Mouse (Mus musculus): Measurements from ENCODE around the gene Pip4p1.
"Not testable (repeated sequence)": the region's sequence is repeated elsewhere in the genome, so short reads cannot be mapped to it uniquely, and the experiment has no call there.

Gene Pip4p1

DNA sequence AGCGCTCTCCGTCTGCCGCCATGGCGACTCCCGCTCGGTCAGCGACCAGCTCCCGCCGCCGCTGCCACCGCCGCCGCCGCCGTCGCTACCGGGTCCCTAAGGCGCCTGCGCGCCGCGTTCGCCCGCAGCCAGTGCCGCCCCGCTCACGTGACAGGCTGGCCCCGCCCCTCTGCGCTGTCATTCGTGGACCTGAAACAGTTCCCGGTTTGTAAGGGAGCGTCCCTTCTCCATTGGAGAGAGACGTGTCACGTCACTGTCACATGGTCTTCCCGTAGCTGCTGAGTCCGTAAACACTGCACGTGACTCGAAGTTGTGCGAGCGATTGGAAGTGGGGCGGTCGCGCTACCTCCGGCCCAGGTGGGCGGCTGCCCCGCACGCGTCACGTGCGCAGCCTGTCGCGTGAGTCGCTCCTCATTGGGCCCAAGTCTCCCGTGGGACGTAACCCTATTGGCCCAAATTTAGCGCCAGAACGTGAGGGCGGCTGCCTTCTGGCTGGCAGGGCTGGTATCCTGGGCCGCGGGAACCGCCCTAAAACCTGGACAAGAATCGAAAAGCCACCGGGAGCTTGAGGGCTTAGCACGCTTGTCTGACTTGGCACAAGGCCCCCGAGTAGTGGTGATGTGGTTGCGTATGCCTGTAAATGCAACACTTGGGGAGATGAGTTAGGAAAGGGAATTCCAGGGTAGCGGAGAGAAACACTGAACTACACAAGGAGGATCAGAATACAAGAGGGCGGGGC, at the start of gene Pip4p1, which contains the start of gene Pnp:
Gene Pip4p1 (minus strand): TSS at position 103 of the 739 bp plus-strand sequence.
Gene Pnp (plus strand): TSS at position 329 of the 739 bp plus-strand sequence.
- DNase-seq (ENCODE audit: low read depth, low spot score) = peak; percentile 100
- H3K36me3 ChIP-seq (ENCODE audit: control insufficient read depth, insufficient read depth, low read length, poor library complexity, severe bottlenecking) = peaks cover 15% of the 10 kb centered on the region
- no peaks in the 10 kb centered on the region for H3K27me3 ChIP-seq (ENCODE audit: control insufficient read depth, insufficient read depth, low read length, poor library complexity, severe bottlenecking)

GRCm38 (mm10) chr14:50979631-50980030, 49.0 kb upstream of the Pip4p1 start:
- H3K36me3 ChIP-seq (ENCODE audit: control insufficient read depth, insufficient read depth, low read length, poor library complexity, severe bottlenecking) = no peaks in the 10 kb centered on the region
- no peak for DNase-seq (ENCODE audit: low read depth, low spot score)
- no peaks in the 10 kb centered on the region for H3K27me3 ChIP-seq (ENCODE audit: control insufficient read depth, insufficient read depth, low read length, poor library complexity, severe bottlenecking)

- peak; percentile 16 for DNase-seq (ENCODE audit: low read depth, low spot score)
- H3K27me3 ChIP-seq (ENCODE audit: control insufficient read depth, insufficient read depth, low read length, poor library complexity, severe bottlenecking); H3K36me3 ChIP-seq (ENCODE audit: control insufficient read depth, insufficient read depth, low read length, poor library complexity, severe bottlenecking): not testable (repeated sequence)
These were observed 47.8 kb upstream of the Pip4p1 start for GRCm38 (mm10) chr14:50978451-50978850.

DNA sequence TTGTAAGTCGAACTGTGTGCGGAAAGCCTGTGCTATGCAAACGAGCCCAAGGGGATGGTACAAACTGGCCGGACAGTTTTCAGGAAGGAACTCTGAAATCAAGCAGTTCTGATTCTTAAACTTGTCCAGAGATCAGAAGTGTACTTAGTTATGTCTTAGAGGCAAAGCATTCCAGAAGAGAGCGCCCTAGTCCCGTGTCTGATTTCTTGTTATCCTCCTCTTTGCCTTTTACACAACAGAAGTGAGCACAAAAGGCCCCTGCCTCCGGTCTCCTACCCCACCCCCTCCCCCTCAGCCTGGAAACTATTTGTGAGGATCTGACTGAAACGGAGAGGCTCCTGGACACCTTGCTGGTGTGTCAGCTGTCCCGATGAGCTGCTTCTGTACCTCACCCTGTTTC, 46.0 kb upstream of the Pip4p1 start:
- peak; percentile 41 for DNase-seq (ENCODE audit: low read depth, low spot score)
- Histone ChIP-seq H3K36me3 (ENCODE audit: control insufficient read depth, insufficient read depth, low read length, poor library complexity, severe bottlenecking) (no peaks in the 10 kb centered on the region), H3K27me3 (ENCODE audit: control insufficient read depth, insufficient read depth, low read length, poor library complexity, severe bottlenecking) (no peaks in the 10 kb centered on the region)

- H3K27me3 ChIP-seq (ENCODE audit: control insufficient read depth, insufficient read depth, low read length, poor library complexity, severe bottlenecking) = no peaks in the 10 kb centered on the region
- DNase-seq (ENCODE audit: low read depth, low spot score) = no peak
These were observed 44.3 kb upstream of the Pip4p1 start for GRCm38 (mm10) chr14:50975001-50975400.

GRCm38 (mm10) chr14:50973700-50974099, 43.0 kb upstream of the Pip4p1 start:
- no peak for DNase-seq (ENCODE audit: low read depth, low spot score)
- Histone ChIP-seq H3K36me3 (ENCODE audit: control insufficient read depth, insufficient read depth, low read length, poor library complexity, severe bottlenecking) (no peaks in the 10 kb centered on the region), H3K27me3 (ENCODE audit: control insufficient read depth, insufficient read depth, low read length, poor library complexity, severe bottlenecking) (no peaks in the 10 kb centered on the region)

More at GRCm38 (mm10) chr14:50975001-50975400, 44.3 kb upstream of the Pip4p1 start:
- H3K36me3 ChIP-seq (ENCODE audit: control insufficient read depth, insufficient read depth, low read length, poor library complexity, severe bottlenecking) = no peaks in the 10 kb centered on the region

DNA sequence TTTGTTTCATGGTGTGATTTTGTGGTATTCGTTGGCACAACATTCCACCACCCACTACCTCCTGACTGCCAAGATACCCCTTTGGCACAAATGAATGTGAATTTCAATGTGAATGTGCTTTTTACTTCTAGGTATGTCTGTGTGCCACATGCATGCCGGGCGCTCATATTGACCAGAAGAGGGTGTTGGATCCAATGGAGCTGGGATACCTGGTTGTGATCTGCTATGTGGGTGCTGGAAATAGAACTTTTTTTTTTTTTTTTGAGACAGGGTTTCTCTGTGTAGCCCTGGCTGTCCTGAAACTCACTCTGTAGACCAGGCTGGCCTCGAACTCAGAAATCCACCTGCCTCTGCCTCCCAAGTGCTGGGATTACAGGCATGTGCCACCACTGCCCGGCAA, 42.4 kb upstream of the Pip4p1 start:
- not testable (repeated sequence) for H3K27me3 ChIP-seq (ENCODE audit: control insufficient read depth, insufficient read depth, low read length, poor library complexity, severe bottlenecking); H3K36me3 ChIP-seq (ENCODE audit: control insufficient read depth, insufficient read depth, low read length, poor library complexity, severe bottlenecking); DNase-seq (ENCODE audit: low read depth, low spot score)

- DNase-seq (ENCODE audit: low read depth, low spot score) = peak; percentile 26
- H3K36me3 ChIP-seq (ENCODE audit: control insufficient read depth, insufficient read depth, low read length, poor library complexity, severe bottlenecking) = no peaks in the 10 kb centered on the region
- H3K27me3 ChIP-seq (ENCODE audit: control insufficient read depth, insufficient read depth, low read length, poor library complexity, severe bottlenecking) = no peaks in the 10 kb centered on the region
These were observed 40.2 kb upstream of the Pip4p1 start for GRCm38 (mm10) chr14:50970822-50971221.

- H3K36me3 ChIP-seq (ENCODE audit: control insufficient read depth, insufficient read depth, low read length, poor library complexity, severe bottlenecking) = no peaks in the 10 kb centered on the region
- DNase-seq (ENCODE audit: low read depth, low spot score) = no peak
- no peaks in the 10 kb centered on the region for H3K27me3 ChIP-seq (ENCODE audit: control insufficient read depth, insufficient read depth, low read length, poor library complexity, severe bottlenecking)
These were observed 39.2 kb upstream of the Pip4p1 start for GRCm38 (mm10) chr14:50969558-50970544.

GRCm38 (mm10) chr14:50969041-50969440, 38.4 kb upstream of the Pip4p1 start:
- Histone ChIP-seq H3K27me3 (ENCODE audit: control insufficient read depth, insufficient read depth, low read length, poor library complexity, severe bottlenecking) (no peaks in the 10 kb centered on the region), H3K36me3 (ENCODE audit: control insufficient read depth, insufficient read depth, low read length, poor library complexity, severe bottlenecking) (no peaks in the 10 kb centered on the region)
- no peak for DNase-seq (ENCODE audit: low read depth, low spot score)

DNA sequence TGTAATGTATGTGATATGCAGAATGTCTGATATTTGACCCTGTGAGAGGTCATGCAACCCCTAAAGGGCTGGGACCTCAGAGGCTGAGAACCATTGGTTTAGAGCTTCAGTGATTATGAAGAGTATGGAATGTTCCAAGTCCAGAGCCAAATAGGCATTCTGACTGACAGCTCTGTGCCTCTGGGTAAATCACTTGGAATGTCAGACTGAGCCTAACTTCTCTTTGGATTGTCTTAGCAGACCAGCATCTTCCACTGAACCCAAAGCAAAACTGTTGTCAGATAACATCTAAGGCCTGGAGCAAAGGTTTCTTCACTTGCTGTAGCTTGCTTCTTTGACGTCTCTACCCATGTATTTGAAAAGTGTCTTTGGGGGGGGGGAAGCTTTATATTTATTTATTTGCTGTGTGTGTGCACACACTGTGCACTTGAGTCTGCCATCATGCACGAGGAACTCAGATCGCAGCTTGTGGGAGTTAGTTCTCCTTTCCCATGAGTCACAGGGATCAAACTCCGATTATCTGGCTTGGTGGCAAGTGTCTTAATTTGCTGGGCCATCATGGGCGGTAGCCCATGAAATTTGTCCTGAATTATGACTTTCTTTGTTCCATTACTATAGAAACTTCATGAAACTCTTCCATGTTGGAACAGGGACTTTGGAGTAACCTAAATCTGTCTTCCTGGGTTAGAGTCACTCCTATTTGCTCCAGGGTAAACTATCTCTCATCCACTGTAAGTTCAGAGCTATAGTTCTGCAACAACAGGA, 37.7 kb upstream of the Pip4p1 start:
- Histone ChIP-seq H3K36me3 (ENCODE audit: control insufficient read depth, insufficient read depth, low read length, poor library complexity, severe bottlenecking) (no peaks in the 10 kb centered on the region), H3K27me3 (ENCODE audit: control insufficient read depth, insufficient read depth, low read length, poor library complexity, severe bottlenecking) (no peaks in the 10 kb centered on the region)
- DNase-seq (ENCODE audit: low read depth, low spot score) = no peak

DNA sequence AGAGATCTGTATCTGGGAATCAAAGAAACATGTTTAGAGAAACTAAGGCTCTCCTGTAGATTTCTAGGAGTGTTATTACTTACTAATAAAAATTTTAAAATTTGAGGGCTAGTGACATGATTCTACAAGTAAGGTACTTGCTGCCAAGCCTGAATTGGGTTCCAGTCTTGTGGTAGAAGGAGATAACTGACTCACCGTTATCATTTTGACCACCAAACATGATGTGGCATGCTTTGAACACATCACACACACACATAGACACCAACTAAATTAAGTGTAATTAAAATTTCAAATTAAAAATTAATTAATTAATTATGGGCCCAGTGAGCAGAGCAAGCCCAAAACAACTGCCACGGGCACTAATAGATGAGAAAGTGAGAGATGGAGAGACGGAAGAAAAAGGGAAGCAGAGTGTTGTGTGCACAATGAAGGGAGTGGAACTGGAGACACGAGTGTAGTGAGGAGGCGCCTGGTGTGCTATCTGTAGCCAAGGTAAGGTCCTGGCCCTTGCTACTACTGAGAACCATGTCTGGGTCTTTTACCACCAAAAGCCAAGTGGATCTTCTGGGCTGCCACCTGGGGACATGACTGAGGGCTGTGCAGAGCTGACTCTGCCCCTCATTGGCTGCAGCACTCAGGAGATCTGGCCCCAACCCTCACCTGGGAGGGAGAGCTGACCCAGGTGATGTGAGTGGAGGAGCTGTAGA, 27.8 kb upstream of the Pip4p1 start:
- DNase-seq (ENCODE audit: low read depth, low spot score); H3K36me3 ChIP-seq (ENCODE audit: control insufficient read depth, insufficient read depth, low read length, poor library complexity, severe bottlenecking); H3K27me3 ChIP-seq (ENCODE audit: control insufficient read depth, insufficient read depth, low read length, poor library complexity, severe bottlenecking): not testable (repeated sequence)

DNA sequence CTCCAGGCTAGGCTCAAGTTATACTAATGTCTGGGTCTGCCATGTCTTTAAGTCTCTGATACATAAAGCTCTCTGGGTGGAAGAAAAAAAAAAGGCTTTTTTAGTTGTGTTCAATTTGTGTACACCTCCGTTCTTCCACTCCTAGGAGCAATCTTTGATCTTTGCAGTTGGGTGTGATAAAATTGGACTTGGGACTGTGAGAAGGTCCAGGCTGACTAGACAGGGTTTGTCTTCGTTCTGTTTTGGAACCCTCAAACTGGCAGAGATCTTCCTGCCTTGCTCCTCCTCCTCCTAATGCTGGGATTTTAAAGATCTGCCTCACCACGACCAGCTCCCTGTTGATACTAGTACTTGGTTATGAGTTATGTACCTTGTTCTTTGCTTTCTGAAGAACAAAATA, 26.5 kb upstream of the Pip4p1 start:
- not testable (repeated sequence) for H3K27me3 ChIP-seq (ENCODE audit: control insufficient read depth, insufficient read depth, low read length, poor library complexity, severe bottlenecking); H3K36me3 ChIP-seq (ENCODE audit: control insufficient read depth, insufficient read depth, low read length, poor library complexity, severe bottlenecking); DNase-seq (ENCODE audit: low read depth, low spot score)

- not testable (repeated sequence) for DNase-seq (ENCODE audit: low read depth, low spot score); H3K27me3 ChIP-seq (ENCODE audit: control insufficient read depth, insufficient read depth, low read length, poor library complexity, severe bottlenecking); H3K36me3 ChIP-seq (ENCODE audit: control insufficient read depth, insufficient read depth, low read length, poor library complexity, severe bottlenecking)
These were observed 26.1 kb upstream of the Pip4p1 start for GRCm38 (mm10) chr14:50956724-50957123.
